Mouse (Mus musculus) heart, adult 18-20 months (tissue): ENCODE results near the gene Stk4. TPM values are rescaled to one million over a fixed set of nuclear protein-coding genes. Genes with fewer than 3 reads are reported as not detected.
"Not testable (repeated sequence)": the region's sequence is repeated elsewhere in the genome, so short reads cannot be mapped to it uniquely, and the experiment has no call there.

ENCODE experiments used
- DNase-seq, 2 experiments: peaks; one replicate each; pipeline ENCODE4 v3.0.0; 2021 to 2022; ENCODE audit warnings: mixed read lengths in 1 of 2
- long read RNA-seq, 2 experiments: library from polyadenylated mRNA; stranded (forward); transcript quantifications; one replicate each; pipeline ENCODE4 v2.0.0; 2021
- total RNA-seq, 2 experiments: library from RNA; stranded (reverse); gene quantifications; 2 replicates each; pipeline ENCODE4 v1.2.3; 2021

Stk4 gene
- 10 to 100 TPM; 12.9 to 20.0 TPM for total RNA-seq
- long read RNA-seq, experiment 1, full-length matches to known transcripts: 2 of 5 reads
- long read RNA-seq, experiment 1, partial matches to known transcripts: 1 of 5 reads
- long read RNA-seq, experiment 1, other reads (novel, unspliced or antisense): 2 of 5 reads
- long read RNA-seq, experiment 2, full-length matches to known transcripts: 1 of 2 reads
- long read RNA-seq, experiment 2, partial matches to known transcripts: 1 of 2 reads
- long read RNA-seq, experiment 2, other reads (novel, unspliced or antisense): 0 of 2 reads

DNA sequence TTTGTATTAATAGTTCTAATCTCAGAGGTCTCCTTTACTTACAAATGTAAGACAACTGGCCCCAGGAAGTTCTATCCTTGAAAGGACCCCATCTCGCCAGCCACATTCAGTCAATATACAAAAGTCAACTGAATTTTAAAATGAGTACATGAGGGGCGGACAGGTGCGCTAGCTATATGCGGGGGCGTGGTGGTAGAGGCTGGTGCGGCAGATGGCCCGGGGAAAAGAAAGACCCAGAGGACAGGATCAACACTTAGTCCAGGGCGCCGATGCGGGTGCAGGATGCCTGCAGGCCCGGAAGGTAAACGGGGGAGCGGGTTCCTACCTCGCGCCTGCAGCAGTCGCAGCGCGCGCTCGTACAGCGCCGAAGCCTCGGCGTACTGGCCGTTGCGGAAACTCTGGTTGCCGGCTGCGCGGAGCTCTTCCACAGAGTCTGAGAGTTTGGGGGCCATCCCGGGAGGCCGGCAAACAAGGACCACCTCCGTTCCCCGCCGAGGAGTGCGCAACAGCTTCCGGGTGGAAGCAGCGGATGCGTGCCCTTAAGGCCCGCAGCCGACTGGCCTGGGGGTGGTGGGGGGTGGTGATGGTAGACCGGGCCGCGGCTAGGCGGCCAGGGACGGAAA, at the start of gene Stk4:
Gene Stk4, plus strand, starts transcription at position 181 of the 623 bp plus-strand sequence.
- DNase-seq: no peak

- DNase-seq: no peak
These were observed 48.0 kb upstream of the Stk4 start for GRCm38 (mm10) chr2:164022104-164022503.

DNA sequence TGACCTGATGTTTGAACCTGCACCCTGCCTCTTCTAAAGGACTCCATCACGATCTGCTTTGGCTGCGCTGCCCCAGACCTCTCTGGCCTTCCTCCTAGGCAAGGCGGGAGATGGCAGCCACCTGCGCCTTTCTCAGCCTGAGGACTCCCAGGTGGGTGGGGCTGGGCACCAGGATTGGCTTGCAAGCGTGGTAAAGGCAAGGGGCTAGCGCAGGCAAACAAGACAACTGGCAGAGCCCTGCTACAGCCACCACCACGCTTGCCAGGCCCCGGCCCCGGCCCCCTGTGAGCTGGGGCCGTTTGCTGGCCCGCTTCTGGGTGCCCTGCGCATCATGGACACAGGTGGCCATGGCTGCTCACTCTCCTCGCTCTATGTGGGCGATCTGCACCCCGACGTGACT, 45.0 kb upstream of the Stk4 start, which contains the start of gene Pabpc1l:
Gene Pabpc1l, plus strand, starts transcription at position 301 of the 400 bp plus-strand sequence.
- DNase-seq: no peak

GRCm38 (mm10) chr2:164031147-164031546, 39.0 kb upstream of the Stk4 start:
- DNase-seq: no peak

DNA sequence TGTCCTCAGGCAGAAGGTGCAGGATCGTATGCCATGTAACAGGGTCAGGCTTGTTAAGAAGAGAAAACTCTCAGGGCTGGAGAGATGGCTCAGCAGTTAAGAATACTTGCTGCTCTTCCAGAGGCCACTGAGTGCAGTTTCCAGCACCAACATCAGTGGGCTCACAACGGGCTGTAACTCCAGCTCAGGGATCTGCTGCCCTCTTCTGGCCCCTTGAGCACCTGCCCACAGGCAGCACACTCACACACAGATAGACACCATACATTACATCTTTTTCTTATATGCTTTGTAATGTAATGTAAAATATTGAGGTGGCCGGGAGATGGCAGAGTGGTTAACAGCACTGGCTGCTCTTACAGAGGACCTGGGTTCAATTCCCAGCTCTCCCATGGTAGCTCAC, 37.1 kb upstream of the Stk4 start:
- no peak for DNase-seq

DNA sequence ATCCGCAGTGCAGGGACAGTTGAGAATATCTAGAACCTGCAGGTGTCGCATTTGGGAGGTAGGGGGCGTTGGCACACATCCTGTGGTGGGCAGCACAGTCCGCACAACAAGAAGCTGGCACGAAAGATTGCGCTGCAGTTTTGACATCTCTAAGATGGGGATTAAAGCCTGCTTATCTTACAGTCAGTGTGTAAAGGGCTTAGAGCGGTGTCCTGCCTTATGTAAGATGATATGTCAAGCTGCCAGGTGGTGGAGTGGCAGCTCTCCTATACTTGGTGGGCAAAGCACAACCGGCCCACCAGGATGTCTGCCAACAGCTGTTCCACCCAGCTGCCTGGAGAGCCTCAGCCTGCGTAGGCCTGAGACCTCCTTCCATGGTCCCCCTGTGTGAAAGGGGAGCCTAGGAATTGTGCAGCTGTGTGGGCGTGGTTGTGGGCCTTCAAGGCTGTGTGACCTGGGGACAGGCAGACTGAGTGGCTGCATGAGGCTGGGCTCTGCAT, 33.6 kb upstream of the Stk4 start:
- no peak for DNase-seq

- no peak for DNase-seq
These were observed 31.6 kb upstream of the Stk4 start for GRCm38 (mm10) chr2:164038407-164039028.

DNA sequence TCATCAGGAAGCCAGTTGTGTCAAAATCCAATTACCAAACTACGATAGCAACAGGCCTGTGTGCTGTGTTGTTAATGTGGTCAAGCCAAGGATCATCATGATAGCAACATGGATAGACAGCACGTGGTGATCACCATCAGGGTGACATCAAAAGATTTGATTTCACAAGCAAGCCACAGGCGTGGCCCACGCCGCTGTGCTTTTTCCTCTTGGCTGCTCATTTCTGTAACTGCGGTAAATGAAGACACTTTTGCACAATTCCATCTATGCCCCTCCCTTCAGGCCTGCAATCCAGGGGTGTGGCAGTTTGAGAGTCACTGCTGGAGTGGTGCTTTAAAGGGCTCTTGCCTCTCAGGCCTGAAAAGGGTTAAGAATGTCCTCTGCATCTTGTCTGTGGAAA, 29.2 kb upstream of the Stk4 start:
- DNase-seq: no peak

GRCm38 (mm10) chr2:164041523-164041922, 28.6 kb upstream of the Stk4 start:
- no peak for DNase-seq

DNA sequence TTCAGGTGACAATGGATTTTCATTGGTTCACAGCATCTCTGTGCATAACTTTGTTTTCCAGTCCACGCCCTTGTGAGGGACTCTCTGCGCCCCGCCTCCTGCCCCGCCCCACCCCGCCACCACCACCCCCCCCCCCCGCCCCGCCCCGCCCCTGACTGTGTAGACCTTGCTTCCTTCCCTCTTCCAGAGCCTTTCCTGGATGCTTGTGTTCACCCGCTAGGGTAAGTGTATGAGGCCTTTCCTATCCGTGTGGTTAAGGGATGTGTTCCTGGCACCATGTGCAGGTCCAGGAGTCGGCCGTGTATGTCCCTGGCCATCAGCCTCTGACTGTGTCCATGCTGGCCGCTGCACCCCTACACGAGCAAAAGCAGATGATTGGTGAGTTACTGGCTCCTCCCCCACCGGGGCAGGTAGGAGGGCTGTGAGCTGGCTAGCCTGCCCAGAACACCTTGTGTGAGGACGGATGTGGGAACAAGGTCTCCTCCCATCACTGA, 22.9 kb upstream of the Stk4 start:
- peak; percentile 18 to 19 for DNase-seq

DNA sequence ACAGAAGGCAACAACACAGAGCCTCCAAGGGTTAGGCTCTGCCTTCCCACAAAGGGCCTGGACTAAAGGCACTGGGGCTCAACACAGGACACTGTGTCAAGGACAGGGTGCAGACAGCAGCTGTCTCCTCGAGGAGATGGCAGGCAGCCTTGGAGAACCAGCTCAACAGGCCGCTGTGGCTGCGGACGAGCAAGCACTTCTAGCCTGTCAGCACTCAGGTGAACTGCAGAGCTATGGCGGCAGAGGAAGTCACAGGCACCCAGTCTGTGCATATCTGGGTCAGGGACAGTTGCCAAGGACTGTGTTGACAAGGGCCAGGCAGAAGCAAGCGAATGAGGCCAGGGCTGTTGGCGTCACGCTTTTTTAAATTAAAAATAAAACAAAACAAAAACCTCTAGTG, 16.4 kb upstream of the Stk4 start:
- peak; percentile 76 to 84 for DNase-seq

DNA sequence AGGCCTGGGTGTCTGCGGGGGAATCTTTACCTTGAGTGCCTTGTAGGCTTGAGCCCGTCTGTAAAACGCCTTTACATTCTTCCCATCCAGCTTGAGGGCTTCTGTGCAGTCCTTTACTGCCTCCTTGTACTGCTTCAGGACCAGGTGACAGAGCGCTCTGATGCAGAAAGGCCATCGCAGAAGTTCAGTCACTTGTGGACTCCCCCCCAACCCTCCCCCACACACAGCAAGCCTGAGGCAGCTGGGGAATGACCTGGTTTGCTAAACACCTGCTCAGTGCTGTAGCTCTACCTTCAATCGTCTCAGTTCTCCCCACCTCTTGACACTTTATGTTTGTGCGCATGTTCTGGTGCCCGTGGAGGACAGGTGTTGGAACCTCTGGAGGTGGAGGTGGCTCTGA, 15.5 kb upstream of the Stk4 start:
- no peak for DNase-seq

GRCm38 (mm10) chr2:164059634-164060235, 10.4 kb upstream of the Stk4 start:
- no peak for DNase-seq

- peak; percentile 97 to 98 for DNase-seq
These were observed 779 bp downstream of the Stk4 start, which contains the start of gene Tomm34 for GRCm38 (mm10) chr2:164070765-164071436. TSS of gene Tomm34 (minus strand) at chr2:164071169.

GRCm38 (mm10) chr2:164071437-164071820, 1.3 kb downstream of the Stk4 start:
- DNase-seq: not testable (repeated sequence)

- DNase-seq: no peak
These were observed 2.0 kb downstream of the Stk4 start for GRCm38 (mm10) chr2:164072109-164072508.

DNA sequence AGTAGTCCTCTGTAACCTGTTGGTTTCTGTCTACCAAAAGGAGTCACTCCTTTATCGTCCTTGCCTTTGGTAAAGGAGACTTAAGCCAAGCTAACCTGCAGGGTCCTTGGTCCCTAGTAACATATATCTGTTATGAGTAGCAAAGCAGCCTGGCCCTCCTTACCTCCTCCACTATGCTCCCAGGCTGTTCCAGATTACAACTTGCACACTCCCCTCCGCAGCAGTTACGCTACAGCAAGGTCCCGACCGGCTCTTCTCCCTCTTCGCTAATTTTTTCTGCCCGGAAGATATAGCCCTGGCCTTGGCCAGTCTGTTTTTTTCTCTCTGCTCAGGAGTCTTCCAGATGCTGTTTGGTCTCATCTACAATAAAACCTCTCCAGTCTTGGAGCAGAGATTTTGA, 3.0 kb downstream of the Stk4 start:
- DNase-seq: no peak

GRCm38 (mm10) chr2:164073918-164074578, 3.9 kb downstream of the Stk4 start:
- DNase-seq: peak; percentile 99

DNA sequence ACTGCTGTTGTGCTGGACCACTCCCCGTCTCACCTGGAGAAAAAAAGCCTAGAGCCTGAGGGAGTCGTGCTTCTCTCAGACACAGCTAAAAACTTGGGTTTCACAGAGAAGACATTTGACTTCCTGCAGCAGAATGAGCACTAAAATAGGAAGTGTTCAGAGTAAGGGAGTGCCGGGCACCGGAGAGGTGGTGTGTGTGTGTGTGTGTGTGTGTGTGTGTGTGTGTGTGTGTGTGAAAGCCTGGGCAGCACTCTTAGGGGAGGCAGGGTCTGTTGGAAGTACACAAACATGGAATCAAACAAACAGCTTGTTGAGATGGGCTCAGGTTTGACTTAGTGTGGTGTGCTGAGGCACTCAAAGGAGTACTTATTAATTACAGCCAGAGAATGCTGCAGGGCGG, 5.0 kb downstream of the Stk4 start:
- peak; percentile 18 to 20 for DNase-seq

- no peak for DNase-seq
These were observed 6.8 kb downstream of the Stk4 start for GRCm38 (mm10) chr2:164076874-164077425.

DNA sequence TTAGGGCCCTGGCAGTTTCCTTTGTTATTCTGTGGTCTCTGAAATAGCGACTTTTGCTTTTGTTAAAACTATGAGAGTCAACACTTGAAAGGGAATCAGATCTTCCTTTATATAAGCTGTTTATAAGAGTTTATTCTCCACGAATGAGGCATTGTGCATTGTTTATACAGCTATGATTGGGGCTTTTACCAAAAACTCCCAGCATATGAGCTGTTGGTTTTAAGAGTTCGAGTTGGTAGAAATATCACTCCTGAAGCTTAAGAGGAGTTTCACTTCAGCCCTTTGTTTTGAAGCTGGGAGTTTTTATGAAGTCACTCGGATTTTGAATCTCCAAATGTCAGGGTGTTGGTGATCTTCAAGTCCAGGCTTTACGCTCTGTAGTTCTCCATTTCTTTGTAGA, 7.8 kb downstream of the Stk4 start:
- DNase-seq: no peak
